Mouse (Mus musculus) splenic B cell, adult 2 months (primary cell): ENCODE measurements around the gene 1700122O11Rik.

ENCODE experiments used
- DNase-seq: peaks from one replicate; pipeline ENCODE4 v3.0.0-alpha.2; 2011; ENCODE audit warnings: low read depth, low spot score
- H3K27me3 ChIP-seq: 2 replicates; pipeline ENCODE4 v1.6.1; 2012; ENCODE audit warnings: mild to moderate bottlenecking, low read length, moderate library complexity, mixed read lengths; ENCODE audit not compliant: control insufficient read depth, poor library complexity, insufficient read depth, severe bottlenecking
- H3K36me3 ChIP-seq: 2 replicates; pipeline ENCODE4 v1.6.1; 2012; ENCODE audit warnings: mild to moderate bottlenecking, low read length, moderate library complexity, mixed read lengths; ENCODE audit not compliant: control insufficient read depth, poor library complexity, insufficient read depth, severe bottlenecking

1700122O11Rik gene

DNA sequence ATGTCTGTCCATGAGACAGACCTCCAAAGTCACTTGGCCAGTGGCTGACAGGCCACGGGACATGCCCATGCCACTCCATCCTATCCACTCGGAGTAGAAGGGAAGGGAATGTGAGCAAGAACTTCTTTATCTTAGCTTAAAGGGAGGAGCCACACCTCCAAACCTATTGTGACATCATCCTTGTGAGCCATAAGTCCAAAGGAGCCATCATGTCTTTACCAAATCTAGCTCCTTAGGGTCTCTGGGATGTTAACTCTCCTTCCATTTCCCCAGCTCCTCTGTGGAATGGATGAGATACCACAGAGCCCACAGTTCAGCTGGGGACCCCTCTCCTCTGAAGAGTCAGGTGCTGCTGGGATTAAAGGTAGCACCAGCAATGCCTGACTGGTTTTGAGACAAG is at the start of gene 1700122O11Rik:
Gene 1700122O11Rik, minus strand, starts transcription at position 101 of the 400 bp plus-strand sequence.
- H3K36me3 ChIP-seq, result no peaks in the 10 kb centered on the region
- DNase-seq, result no peak
- no peaks in the 10 kb centered on the region for H3K27me3 ChIP-seq

DNA sequence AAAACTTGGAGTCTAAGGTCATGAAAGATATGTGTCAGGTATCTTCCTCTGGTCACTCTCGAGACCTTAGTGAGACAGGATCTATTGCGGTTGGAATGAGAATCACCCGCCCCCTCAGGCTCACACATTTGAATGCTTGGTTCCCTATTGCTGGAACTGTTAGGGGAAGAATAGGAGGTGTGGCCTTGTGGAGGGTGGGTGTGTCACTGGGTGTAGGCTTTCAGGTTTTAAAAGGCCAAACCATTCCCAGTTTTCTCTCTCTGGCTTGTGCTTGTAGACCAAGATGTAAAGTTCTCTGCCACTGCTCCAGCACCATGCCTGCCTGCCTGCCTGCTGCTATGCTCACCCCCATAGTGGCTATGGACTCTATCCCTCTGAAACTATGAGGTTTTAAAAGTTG is 42.5 kb upstream of the 1700122O11Rik start:
- Histone ChIP-seq H3K27me3 (no peaks in the 10 kb centered on the region), H3K36me3 (no peaks in the 10 kb centered on the region)
- DNase-seq, result no peak

DNA sequence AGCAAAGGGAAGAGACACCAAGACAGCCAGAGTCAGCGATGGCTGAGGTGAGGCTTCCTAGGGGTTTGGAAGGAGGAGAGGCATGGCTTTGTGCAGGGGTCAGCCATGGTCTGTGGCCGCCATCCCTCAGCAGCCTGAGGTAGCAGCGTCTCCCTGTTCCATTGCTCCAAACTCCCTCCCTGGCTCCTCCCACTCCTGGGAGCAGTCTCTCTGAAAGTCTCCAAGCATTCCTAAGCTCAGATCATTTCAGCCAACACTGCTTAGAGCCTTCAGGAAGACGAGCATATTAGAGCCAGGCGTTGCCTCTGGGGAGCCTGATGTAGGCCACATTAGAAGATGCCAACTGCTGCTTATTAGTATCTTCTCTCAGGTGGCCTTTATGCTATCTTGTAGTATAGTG is 29.6 kb upstream of the 1700122O11Rik start:
- no peaks in the 10 kb centered on the region for H3K27me3 ChIP-seq
- DNase-seq, result no peak
- no peaks in the 10 kb centered on the region for H3K36me3 ChIP-seq

DNA sequence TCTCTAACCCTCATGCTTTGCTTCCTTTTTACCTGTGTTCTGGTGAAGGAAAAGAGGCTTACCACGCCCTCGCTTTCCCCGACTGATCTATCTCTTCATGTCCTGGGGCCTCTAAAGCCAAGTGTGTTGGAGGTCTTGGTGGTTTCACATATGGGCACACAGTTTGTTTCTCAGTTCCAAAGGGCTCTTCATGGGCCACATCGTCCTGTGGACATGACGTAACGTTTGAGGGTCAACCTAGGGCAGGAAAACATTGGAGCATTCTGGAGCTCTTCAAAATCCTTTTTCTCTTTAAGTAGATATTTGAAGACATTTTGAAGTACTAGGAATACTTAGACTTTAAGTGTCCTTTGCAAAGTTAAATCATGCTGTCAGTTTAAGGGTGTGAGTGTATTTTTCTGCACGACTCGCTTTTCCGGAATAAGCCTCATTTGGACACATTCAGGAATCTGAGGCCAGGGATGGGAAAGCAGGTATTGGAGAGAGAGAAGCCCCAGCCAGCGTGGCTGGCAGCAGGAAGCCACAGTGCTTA is 29.1 kb upstream of the 1700122O11Rik start:
- DNase-seq, result no peak
- Histone ChIP-seq H3K36me3 (no peaks in the 10 kb centered on the region), H3K27me3 (no peaks in the 10 kb centered on the region)

DNA sequence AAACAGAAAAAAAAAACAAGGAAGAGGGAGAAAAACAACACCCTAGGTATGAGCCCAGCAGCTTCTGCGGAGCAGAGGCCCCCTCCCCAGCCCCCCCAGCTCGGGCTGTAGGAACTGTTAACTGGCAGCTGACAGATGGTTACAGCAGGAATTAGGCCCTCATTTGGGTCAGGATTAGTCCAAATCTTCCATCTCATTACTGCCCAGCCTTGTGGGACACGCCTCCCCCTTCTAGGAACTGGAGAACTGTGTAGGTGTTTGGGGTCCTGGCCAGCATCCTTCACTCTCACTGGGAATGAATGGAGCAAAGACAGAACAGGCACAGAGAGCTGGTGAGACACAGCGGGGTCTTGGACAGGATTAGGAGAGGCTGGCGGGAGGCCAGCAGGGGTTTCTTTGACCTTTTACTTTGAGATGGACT is 27.0 kb upstream of the 1700122O11Rik start:
- Histone ChIP-seq H3K36me3 (no peaks in the 10 kb centered on the region), H3K27me3 (no peaks in the 10 kb centered on the region)
- no peak for DNase-seq

DNA sequence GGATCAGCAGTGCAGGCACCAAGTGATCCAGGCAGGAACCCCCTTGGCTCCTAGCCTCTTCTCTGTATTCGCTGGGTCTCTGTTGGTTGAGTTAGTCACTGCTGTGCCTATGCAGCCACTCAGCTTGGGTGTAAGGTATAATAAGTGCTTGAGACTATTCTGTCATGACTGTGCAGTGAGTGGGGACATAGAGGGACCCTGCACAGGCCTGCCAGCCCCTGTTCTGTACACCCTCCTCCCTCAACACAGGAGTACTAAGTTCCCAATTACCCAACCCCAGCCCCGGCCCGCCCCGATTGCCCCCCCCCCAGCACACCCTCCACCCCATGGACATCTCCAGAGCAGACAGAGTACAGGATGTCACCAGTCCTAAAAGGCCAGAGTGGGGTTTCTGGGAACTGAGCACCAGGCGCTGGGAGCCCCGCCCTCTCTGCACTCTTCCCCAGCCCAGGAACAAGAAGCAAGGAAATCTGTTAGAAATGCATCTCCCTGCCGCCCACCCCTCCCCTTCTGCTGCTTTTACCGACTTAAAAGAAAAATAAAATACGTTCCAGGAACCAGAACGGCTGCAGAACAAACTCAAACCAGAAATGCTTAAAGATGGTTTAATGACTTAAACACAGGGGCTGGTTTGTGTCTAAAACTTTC is 26.2 kb upstream of the 1700122O11Rik start:
- Histone ChIP-seq H3K27me3 (no peaks in the 10 kb centered on the region), H3K36me3 (no peaks in the 10 kb centered on the region)
- no peak for DNase-seq

DNA sequence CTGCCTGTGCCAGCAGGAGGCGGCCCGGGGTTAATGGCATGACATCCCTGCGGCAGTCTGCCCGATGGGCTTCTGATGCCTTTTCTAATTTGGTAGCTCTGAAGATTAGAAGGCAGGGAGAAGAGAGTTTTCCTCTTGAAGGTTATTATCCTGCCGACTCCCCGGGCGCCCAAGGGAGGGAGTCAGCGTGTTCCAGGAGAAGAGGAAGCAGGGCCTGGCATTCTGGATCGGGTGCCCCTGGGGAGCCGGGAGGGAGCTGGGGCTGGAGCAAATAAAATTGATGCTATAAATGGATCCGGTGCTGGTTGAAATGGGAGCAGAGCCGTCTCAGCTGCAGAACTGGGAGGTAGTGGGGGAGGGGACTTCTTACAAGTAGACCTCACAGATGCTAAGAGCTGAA is 19.3 kb upstream of the 1700122O11Rik start:
- Histone ChIP-seq H3K36me3 (no peaks in the 10 kb centered on the region), H3K27me3 (no peaks in the 10 kb centered on the region)
- DNase-seq, result no peak

DNA sequence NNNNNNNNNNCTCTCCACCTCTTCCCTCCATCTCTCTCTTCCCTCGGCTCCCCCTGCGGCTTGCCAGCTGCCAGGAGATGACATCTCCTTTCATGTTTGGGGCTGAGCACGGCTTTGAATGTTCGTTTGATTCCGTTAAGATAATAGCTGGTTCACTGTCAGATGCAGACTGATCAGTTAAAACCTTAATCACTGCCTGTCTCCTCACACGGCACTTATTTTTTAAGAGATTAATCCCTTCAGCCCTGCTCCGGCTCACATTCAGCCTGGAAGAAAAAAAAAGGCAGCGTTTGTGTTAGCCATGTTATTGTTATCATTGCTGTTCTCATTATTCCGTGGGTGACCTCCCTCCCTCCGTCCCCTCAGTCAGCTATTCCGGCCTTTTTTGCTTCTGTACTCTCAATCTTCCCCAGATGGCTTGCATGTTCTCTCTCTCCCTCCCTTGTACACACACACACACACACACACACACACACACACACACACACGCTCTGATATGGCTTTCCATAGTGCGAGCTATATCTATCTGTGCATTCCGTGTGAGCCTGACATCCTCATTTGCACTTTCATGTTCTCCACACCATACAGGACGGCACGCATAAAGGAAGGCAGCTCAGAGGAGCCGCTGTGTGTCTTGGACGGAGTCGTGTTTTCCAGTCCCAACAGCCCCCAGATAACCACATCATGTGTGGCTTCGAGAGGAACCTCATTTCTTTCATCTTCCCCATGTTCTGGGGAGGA is 17.2 kb upstream of the 1700122O11Rik start:
- no peaks in the 10 kb centered on the region for H3K36me3 ChIP-seq
- H3K27me3 ChIP-seq, result no peaks in the 10 kb centered on the region
- DNase-seq, result no peak

DNA sequence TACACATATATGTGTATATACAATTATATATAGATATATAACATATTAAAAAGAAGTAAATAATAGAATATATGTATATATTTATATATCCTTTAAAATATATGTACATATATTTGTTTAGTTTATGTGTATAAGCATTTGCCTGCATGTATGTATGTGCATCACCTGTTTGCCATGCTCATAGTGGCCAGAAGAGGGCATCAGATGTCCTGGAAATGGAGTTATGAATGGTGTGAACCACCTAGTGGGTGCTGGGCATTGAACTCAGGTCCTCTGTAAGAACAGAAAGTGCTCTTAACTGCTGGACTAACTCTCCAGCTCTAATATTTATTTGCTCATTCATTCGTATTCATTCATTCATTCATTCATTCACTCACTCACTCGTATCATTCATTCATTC is 15.6 kb upstream of the 1700122O11Rik start:
- Histone ChIP-seq H3K36me3 (no peaks in the 10 kb centered on the region), H3K27me3 (no peaks in the 10 kb centered on the region)
- no peak for DNase-seq

DNA sequence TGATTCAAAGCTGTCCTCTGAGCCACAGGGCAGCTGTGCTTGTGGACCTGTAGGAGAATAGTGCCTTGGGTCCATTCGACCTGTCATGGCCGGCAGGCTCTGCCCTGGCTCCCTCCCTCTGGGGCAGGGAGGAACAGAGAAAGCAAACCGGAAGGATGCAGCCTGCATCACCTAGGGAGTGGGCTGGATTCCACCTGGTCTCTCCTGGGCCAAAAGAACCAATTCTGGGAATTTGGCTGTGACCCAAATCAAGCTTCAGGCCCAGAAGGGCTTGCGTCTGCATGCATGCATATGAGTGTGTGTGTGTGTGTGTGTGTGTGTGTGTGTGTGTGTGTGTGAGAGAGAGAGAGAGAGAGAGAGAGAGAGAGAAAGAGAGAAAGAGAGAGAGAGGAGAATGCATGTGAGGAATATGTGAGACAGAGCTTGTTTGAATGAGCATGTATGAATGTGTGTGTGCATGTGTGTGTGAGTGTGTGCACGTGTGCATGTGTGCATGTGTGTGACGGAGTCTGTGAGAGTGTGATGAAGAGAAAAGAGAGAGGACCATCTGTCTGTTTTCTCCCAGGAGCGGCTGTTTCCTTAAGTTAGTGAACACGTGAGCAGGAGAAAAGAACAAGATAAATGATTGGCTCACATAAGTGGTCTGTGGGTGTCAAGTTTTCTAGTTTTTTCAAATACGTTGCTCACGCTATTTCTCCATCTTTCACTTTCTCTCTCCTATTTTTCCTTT is 14.4 kb upstream of the 1700122O11Rik start:
- Histone ChIP-seq H3K36me3 (no peaks in the 10 kb centered on the region), H3K27me3 (no peaks in the 10 kb centered on the region)
- DNase-seq, result no peak

DNA sequence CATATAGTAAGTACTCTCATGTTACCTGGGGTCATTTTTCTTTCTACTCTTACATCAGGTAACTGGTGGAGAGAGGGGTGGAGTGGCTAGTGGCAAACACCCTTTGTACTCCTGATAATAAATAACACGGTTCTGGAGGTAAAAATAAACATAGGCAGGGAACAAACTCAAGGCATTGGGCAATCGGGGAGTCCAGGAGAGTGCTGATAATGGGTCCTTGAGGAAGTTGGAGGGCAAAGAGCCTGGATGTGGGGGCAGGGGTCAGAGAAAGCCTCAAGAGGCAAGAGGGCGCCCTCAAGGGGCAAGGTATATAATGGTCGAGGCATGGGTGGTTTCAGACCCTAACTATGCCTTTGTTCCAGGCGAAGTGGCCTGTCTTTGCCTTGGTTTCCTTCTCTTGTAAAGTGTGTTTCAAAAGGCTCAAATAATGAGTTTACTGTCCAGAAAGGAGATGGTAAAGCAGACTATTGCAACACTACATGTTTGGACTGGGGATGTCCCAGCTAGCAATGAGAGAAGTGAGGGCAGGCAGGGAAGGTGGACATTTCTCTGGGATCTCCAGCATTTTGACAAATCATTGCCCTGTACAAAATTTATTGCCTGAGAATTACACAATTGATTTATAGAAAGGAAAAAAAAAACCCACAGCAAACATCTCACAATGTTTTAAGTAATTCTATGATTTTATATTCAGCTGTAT is 13.7 kb upstream of the 1700122O11Rik start:
- DNase-seq, result no peak
- no peaks in the 10 kb centered on the region for H3K27me3 ChIP-seq
- H3K36me3 ChIP-seq, result no peaks in the 10 kb centered on the region

DNA sequence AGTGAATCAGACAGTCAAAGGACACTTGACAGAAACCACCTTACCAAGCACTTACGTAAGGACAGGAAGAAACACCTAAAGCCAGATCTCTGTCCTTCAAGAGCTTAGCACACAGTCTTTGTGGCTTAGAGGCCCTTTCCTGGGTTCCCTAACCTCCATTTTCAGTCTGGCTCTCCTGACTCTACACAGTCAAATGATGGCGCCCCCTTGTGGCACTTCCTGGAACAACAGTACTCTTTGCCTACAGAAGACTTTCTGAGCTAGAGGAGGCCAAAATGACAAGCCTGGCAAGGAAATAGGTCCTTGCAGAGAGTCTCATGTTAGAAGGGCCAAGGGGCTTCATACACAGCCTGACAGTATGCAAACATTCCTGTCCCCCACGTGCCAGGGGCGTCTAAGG is 7.5 kb upstream of the 1700122O11Rik start:
- H3K27me3 ChIP-seq, result no peaks in the 10 kb centered on the region
- H3K36me3 ChIP-seq, result no peaks in the 10 kb centered on the region
- peak; percentile 85 for DNase-seq

DNA sequence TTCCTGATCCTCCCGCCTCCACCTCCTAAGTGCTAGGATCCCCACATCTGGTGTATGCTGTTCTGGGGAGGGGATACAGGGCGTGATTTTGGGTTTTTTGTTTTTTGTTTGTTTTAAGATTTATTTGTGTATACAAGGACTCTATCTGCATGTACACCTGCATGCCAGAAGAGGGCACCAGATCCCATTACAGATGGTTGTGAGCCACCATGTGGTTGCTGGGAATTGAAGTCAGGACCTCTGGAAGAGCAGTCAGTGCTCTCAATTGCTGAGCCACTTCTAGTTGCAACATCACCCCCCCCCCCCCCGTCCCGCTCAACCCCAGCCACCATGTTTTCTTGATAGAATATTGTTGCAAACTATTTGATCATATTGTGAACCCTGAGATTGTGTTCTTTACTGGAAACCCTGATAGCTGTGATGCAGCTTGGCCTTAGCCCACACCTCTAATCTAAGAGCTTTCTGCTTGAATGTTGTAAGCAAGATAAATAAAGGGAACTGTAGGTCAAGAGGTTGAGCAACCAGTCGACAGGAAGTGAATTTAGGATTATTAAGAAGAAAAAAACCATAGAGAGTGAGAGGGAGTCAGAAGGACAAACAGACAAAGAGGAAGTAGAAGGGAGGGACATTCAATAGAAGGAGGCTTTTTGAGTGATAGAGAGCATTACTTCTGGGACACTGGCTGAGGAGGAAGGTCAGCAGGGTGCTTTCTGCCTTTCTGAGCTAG is 5.2 kb upstream of the 1700122O11Rik start:
- DNase-seq, result peak; percentile 11

More for the DNA sequence above, 5.2 kb upstream of the 1700122O11Rik start:
- H3K27me3 ChIP-seq, result no peaks in the 10 kb centered on the region
- no peaks in the 10 kb centered on the region for H3K36me3 ChIP-seq
